Mouse (Mus musculus) kidney, adult 2 months (tissue): ENCODE results near the gene Col9a3. TPM values are rescaled to one million over a fixed set of nuclear protein-coding genes. Genes with fewer than 3 reads are reported as not detected.

Experiments
- DNase-seq: peaks from one replicate; pipeline ENCODE4 v3.0.0; 2021
- H3K27ac ChIP-seq: fragments of 200-500 bp; 2 replicates; pipeline ENCODE4 v1.5.1; 2012; ENCODE audit warnings: low read depth, low read length, control low read depth, inconsistent platforms; ENCODE audit not compliant: insufficient read depth
- H3K27me3 ChIP-seq: fragments of 200-500 bp; replicated peaks from 2 replicates; pipeline ENCODE4 v1.6.1; 2012; ENCODE audit warnings: mild to moderate bottlenecking, moderate library complexity, low read length, inconsistent platforms; ENCODE audit not compliant: control insufficient read depth, insufficient read depth
- H3K36me3 ChIP-seq: fragments of 200-500 bp; 2 replicates; pipeline ENCODE4 v1.6.1; 2012; ENCODE audit warnings: mild to moderate bottlenecking, moderate library complexity, low read length, inconsistent platforms; ENCODE audit not compliant: control insufficient read depth, insufficient read depth
- H3K4me1 ChIP-seq: fragments of 200-500 bp; 2 replicates; pipeline ENCODE4 v1.6.1; 2011; ENCODE audit warnings: low read length; ENCODE audit not compliant: control insufficient read depth, insufficient read depth
- H3K4me3 ChIP-seq: fragments of 200-500 bp; 2 replicates; pipeline ENCODE4 v1.5.1; 2011; ENCODE audit warnings: mild to moderate bottlenecking, low read depth, low read length, control low read depth; ENCODE audit not compliant: insufficient read depth
- CTCF ChIP-seq: fragments of 200-500 bp; conservative IDR thresholded peaks from 2 replicates; pipeline ENCODE4 v1.5.1; 2011; ENCODE audit warnings: low read depth, mild to moderate bottlenecking, control low read depth, low read length, moderate library complexity, mixed read lengths; ENCODE audit not compliant: insufficient read depth, insufficient read length
- POLR2A ChIP-seq: fragments of 200-500 bp; IDR thresholded peaks from one replicate; pipeline ENCODE4 v1.6.1; 2011; ENCODE audit warnings: low read depth, low read length, control low read depth
- WGBS: fragments of 180-500 bp; shearing (Covaris S2); methylation state at CpG from one replicate; pipeline ENCODE4 v1.1.7; 2018; 5-methylcytosine and 5-hydroxymethylcytosine counted together
- polyA plus RNA-seq: library from polyadenylated mRNA; depleted of rRNA; stranded (reverse); fragments of >200 nt; gene quantifications from 2 replicates; pipeline ENCODE4 v1.2.3, GENCODE M21; 2012

Col9a3 gene
- polyA plus RNA-seq, 1 experiment = 0.42 TPM

DNA sequence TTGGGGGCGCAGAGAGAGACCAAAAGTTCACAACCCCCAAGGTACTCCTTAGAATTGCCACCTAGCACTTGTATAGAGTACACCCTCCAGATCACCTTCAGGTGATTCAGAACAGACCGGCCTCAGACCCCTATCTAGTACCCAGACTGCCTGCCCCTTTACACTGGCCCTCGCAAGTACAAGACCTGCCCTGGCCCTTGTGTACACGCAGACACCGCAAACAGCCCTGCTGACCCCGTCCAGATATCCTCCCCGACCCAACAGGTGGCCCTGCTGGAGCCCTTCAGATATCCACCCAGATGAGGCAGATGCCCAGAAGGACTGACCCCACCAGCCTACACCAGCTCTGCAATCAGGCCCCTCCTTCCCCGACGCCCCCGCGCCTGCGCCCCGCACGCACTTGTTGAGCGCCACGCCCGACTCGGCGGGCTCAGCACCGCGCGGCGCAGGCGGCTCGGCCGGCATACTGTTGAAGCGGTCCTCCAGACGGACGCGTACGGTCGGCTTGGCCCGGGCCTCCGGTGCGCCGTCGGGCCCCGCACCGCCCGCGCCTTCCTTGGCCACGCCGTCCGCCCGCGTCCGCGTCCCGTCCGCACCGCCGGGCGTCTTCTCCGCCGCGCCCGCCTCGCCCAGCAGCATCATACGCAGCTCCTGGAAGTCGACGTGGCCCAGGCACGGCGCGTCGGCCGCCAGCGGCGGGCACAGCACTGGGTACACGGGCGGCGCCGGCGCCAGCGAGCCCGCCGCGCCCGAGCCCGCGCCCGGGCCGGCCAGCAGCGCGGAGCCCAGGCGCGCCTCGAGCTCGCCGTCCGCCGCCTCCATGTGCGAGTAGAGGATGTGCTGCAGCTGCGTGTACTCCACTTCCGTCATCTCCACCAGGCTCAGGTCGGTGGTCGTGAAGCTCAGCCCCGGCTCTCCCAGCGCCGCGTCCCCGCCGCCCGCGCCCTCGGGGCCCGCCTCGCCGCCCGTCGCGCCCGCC is 44.3 kb downstream of the Col9a3 start:
- Histone ChIP-seq H3K4me1 (no peaks in the 10 kb centered on the region), H3K36me3 (no peaks in the 10 kb centered on the region), H3K4me3 (no peak overlapping the region), H3K27ac (no peak overlapping the region), H3K27me3 (peaks cover 10% of the 10 kb centered on the region)
- TF ChIP-seq CTCF (no peak), POLR2A (no peak)
- WGBS = 10% methylated on average over 110 of the region's 112 CpGs
- no peak for DNase-seq

- Histone ChIP-seq H3K4me1 (no peaks in the 10 kb centered on the region), H3K4me3 (no peak within 1 kb of the TSS), H3K27me3 (peaks cover 10% of the 10 kb centered on the region), H3K36me3 (no peaks in the 10 kb centered on the region), H3K27ac (no peak within 1 kb of the TSS)
- TF ChIP-seq POLR2A (no peak), CTCF (no peak)
- WGBS = 12% methylated on average over 53 of the region's 56 CpGs
- no peak for DNase-seq
Measured at GRCm38 (mm10) chr2:180642555-180643260, 45.1 kb downstream of the Col9a3 start, which contains the start of gene Tcfl5. Gene Tcfl5, minus strand, starts transcription at chr2:180642708.

DNA sequence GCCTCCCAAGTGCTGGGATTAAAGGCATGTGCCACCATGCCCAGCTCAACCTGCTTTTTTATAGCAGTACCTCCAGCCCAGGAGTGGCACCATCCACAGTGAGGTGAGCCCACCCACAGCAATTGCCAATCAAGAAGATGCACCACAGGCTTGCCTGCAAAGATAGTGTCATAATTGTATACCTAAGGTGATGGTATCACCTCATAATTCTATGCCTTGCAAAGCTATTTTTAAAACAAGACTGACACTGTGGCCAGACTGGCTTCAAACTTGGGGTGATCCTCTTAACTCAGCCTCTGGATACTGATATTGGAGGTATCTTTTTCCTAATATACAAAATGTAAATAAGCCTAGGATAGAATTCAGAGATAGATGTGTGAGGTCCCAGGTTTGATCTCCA is 46.0 kb downstream of the Col9a3 start:
- DNase-seq = no peak
- Histone ChIP-seq H3K27ac (no peak overlapping the region), H3K4me3 (no peak overlapping the region), H3K36me3 (no peaks in the 10 kb centered on the region), H3K4me1 (no peaks in the 10 kb centered on the region), H3K27me3 (peaks cover 10% of the 10 kb centered on the region)
- TF ChIP-seq POLR2A = no peak
- TF ChIP-seq CTCF = no peak

- Histone ChIP-seq H3K36me3 (no peaks in the 10 kb centered on the region), H3K4me1 (no peaks in the 10 kb centered on the region), H3K4me3 (no peak overlapping the region), H3K27me3 (peaks cover 10% of the 10 kb centered on the region), H3K27ac (no peak overlapping the region)
- TF ChIP-seq CTCF = no peak
- no peak for TF ChIP-seq POLR2A
- no peak for DNase-seq
Measured at GRCm38 (mm10) chr2:180646841-180647240, 49.3 kb downstream of the Col9a3 start.

DNA sequence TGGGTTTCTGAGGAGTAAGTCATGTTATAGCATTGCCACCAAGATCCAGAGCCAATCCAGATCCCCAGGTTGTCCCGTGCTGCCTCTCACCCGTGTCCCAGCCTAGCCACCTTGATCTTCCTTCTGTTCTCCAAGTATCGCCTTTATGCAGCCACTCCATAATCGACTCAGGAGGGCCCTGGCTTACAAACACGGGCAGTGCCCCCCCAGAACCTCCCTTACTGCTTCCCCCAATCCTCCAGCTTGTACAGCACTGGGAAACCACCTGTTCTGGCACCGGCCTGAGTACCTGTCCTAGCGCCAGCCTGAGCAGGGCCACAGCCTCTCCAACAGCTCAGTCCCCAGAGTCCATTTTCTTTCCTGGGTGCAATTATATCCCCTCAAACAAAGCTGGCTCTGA is 57.1 kb downstream of the Col9a3 start:
- Histone ChIP-seq H3K4me1 (no peaks in the 10 kb centered on the region), H3K4me3 (no peak overlapping the region), H3K27ac (no peak overlapping the region), H3K27me3 (no peaks in the 10 kb centered on the region), H3K36me3 (no peaks in the 10 kb centered on the region)
- 80% methylated on average over 7 of the region's 7 CpGs for WGBS
- TF ChIP-seq POLR2A (no peak), CTCF (no peak)
- no peak for DNase-seq

GRCm38 (mm10) chr2:180655150-180655549 is 57.6 kb downstream of the Col9a3 start:
- Histone ChIP-seq H3K4me1 (no peaks in the 10 kb centered on the region), H3K36me3 (no peaks in the 10 kb centered on the region), H3K4me3 (no peak overlapping the region), H3K27ac (no peak overlapping the region), H3K27me3 (no peaks in the 10 kb centered on the region)
- 28% methylated on average over 6 of the region's 6 CpGs for WGBS
- TF ChIP-seq POLR2A (no peak), CTCF (no peak)
- DNase-seq = peak; percentile 48

DNA sequence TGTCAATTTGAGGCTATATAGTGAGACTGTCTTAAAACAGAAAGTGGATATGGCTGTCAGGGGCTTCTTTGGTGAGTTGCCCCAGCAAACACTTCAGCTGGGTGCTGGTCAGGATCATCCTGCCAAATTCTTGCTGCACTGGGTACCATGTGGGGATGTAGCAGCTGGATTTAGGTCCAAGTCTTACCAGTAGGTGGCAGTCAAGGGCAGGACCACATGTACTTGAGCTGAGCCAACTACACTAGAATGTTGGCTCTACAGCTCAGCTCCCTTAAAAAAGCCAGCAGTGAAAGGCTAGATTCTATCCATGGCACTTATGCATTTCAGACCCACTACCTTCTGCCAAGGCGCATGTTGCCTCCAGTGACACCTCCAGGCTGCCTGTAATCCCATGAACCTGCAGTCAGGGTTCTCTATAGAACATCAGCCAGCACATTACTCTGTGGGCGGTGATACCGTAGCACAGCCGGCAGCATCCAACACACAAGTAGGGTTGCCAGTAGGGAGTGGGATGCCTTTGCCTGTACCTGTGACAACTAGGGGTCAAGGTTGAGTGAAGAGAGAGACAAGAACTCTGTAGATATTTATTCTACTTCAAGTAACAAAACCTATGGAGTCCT is 59.9 kb downstream of the Col9a3 start:
- peak; percentile 78 for DNase-seq
- WGBS = 78% methylated on average over 4 of the region's 4 CpGs
- no peaks in the 10 kb centered on the region for H3K36me3 ChIP-seq

More for the DNA sequence above, 59.9 kb downstream of the Col9a3 start:
- TF ChIP-seq POLR2A = no peak
- TF ChIP-seq CTCF = peak; percentile 93
- Histone ChIP-seq H3K27me3 (no peaks in the 10 kb centered on the region), H3K4me1 (no peaks in the 10 kb centered on the region), H3K27ac (no peak overlapping the region), H3K4me3 (no peak overlapping the region)
